14 mouse cellular contexts compared by ENCODE assay signal in genomic region chr16:90892081-90892480, GRCm38 (mm10). TPM values are rescaled to one million over a fixed set of nuclear protein-coding genes. Genes with fewer than 3 reads are reported as not detected.
DNase-seq lines count a peak whose midpoint lies in the region; ATAC-seq lines count a peak whose summit lies in the region.
"Had no signal": no experiment of that assay in that cellular context is flagged by ENCODE, and none has a peak within 500 bp of the region (broad histone marks: within the 10 kb centered on the region; RNA-seq: fewer than 3 reads in every experiment).

No protein-coding gene starts in this region.

- peaks cover 10% of the 10 kb centered on the region for H3K4me1 ChIP-seq in heart, embryonic 16.5 days (ENCODE audit: control insufficient read depth, insufficient read depth, low read length)
- H3K4me1 ChIP-seq in limb, embryonic 13.5 days: peaks cover 17% of the 10 kb centered on the region
- H3K4me1 ChIP-seq in limb, embryonic 10.5 days: peaks cover 4% of the 10 kb centered on the region; the same call in 1 of the 2 replicates
- H3K4me1 ChIP-seq in hindbrain, embryonic 10.5 days (replicated peaks): peaks cover 10% of the 10 kb centered on the region
- H3K4me1 ChIP-seq: midbrain, embryonic 12.5 days had no signal

- H3K4me3 ChIP-seq in heart, embryonic 16.5 days (ENCODE audit: low read length): no peak overlapping the region
- no peak overlapping the region for H3K4me3 ChIP-seq in limb, embryonic 13.5 days
- H3K4me3 ChIP-seq in limb, embryonic 10.5 days: no peak overlapping the region
- H3K4me3 ChIP-seq in hindbrain, embryonic 10.5 days: no peak overlapping the region
- H3K4me3 ChIP-seq: embryonic facial prominence, embryonic 13.5 days; forebrain, embryonic 10.5 days; hindbrain, embryonic 13.5 days; midbrain, embryonic 12.5 days had no signal

- H3K9ac ChIP-seq in heart, embryonic 16.5 days (ENCODE audit: low read length): no peak overlapping the region
- H3K9ac ChIP-seq in limb, embryonic 13.5 days: no peak overlapping the region
- H3K9ac ChIP-seq: embryonic facial prominence, embryonic 13.5 days; hindbrain, embryonic 13.5 days; midbrain, embryonic 12.5 days had no signal

- DNase-seq in heart, adult 8-10 months (ENCODE audit: low spot score): no peak
- no peak for DNase-seq in limb, embryonic 10.5 days (ENCODE audit: low spot score)
- peak; percentile 57 for DNase-seq in MN1 (ENCODE audit: low spot score)
- peak; percentile 6 for DNase-seq in induced T-regulatory cell, adult 2 months (ENCODE audit: low read depth)
- DNase-seq in hindbrain, embryonic 10.5 days (ENCODE audit: low spot score): no peak
- DNase-seq: cerebellum, adult 9-11 months; gastrocnemius, postnatal 36 days; liver had no signal

- no peak for ATAC-seq in heart, embryonic 16.5 days (replicated peaks; ENCODE audit: extremely low read depth, insufficient read depth, low FRiP score)
- peak; percentile 44; the same call in 1 of the 2 replicates for ATAC-seq in limb, embryonic 13.5 days (ENCODE audit: low FRiP score, low read depth)

- no peak overlapping the region for H3K27ac ChIP-seq in heart, embryonic 16.5 days (ENCODE audit: low read length)
- no peak overlapping the region for H3K27ac ChIP-seq in limb, embryonic 13.5 days
- no peak overlapping the region for H3K27ac ChIP-seq in limb, embryonic 10.5 days
- H3K27ac ChIP-seq in hindbrain, embryonic 10.5 days: no peak overlapping the region
- H3K27ac ChIP-seq: embryonic facial prominence, embryonic 13.5 days; forebrain, embryonic 10.5 days; hindbrain, embryonic 13.5 days; midbrain, embryonic 12.5 days had no signal

- no peaks in the 10 kb centered on the region for H3K36me3 ChIP-seq in heart, embryonic 16.5 days (ENCODE audit: control insufficient read depth, insufficient read depth)
- no peaks in the 10 kb centered on the region for H3K36me3 ChIP-seq in limb, embryonic 13.5 days
- H3K36me3 ChIP-seq in limb, embryonic 10.5 days: no peaks in the 10 kb centered on the region
- no peaks in the 10 kb centered on the region for H3K36me3 ChIP-seq in hindbrain, embryonic 10.5 days
- H3K36me3 ChIP-seq: embryonic facial prominence, embryonic 13.5 days; forebrain, embryonic 10.5 days; hindbrain, embryonic 13.5 days; midbrain, embryonic 12.5 days had no signal

- no peaks in the 10 kb centered on the region for H3K27me3 ChIP-seq in heart, embryonic 16.5 days (ENCODE audit: control insufficient read depth, insufficient read depth, low read length)
- peaks cover 7% of the 10 kb centered on the region; the same call in 1 of the 2 replicates for H3K27me3 ChIP-seq in limb, embryonic 13.5 days
- H3K27me3 ChIP-seq in limb, embryonic 10.5 days (ENCODE audit: low read depth, poor library complexity, severe bottlenecking): 0 out of 2 replicates have a peak, but pooled peaks cover 5% of the 10 kb centered on the region
- no peaks in the 10 kb centered on the region for H3K27me3 ChIP-seq in hindbrain, embryonic 10.5 days (ENCODE audit: insufficient read depth, poor library complexity, severe bottlenecking)
- H3K27me3 ChIP-seq: hindbrain, embryonic 13.5 days; midbrain, embryonic 12.5 days had no signal

- WGBS in heart, embryonic 16.5 days: 24% methylated on average over 8 of the region's 8 CpGs
- 24% methylated on average over 8 of the region's 8 CpGs for WGBS in limb, embryonic 13.5 days
- 73% methylated on average over 8 of the region's 8 CpGs for WGBS in limb, embryonic 10.5 days
- WGBS in hindbrain, embryonic 10.5 days: 78% methylated on average over 8 of the region's 8 CpGs

- 0 out of 2 replicates have a peak, but pooled peaks cover 2% of the 10 kb centered on the region for H3K9me3 ChIP-seq in heart, embryonic 16.5 days (replicated peaks; ENCODE audit: control insufficient read depth, low read length)
- no peaks in the 10 kb centered on the region for H3K9me3 ChIP-seq in limb, embryonic 13.5 days
- H3K9me3 ChIP-seq in limb, embryonic 10.5 days (replicated peaks): no peaks in the 10 kb centered on the region
- H3K9me3 ChIP-seq in hindbrain, embryonic 10.5 days: no peaks in the 10 kb centered on the region
- H3K9me3 ChIP-seq: embryonic facial prominence, embryonic 13.5 days; hindbrain, embryonic 13.5 days; midbrain, embryonic 12.5 days had no signal

- peak overlapping the region; percentile 32 for H3K4me2 ChIP-seq in heart, embryonic 16.5 days (ENCODE audit: low read depth, low read length)
- H3K4me2 ChIP-seq in limb, embryonic 13.5 days (replicated peaks): peak overlapping the region; percentile 7; the same call in 1 of the 2 replicates
- H3K4me2 ChIP-seq: embryonic facial prominence, embryonic 13.5 days; hindbrain, embryonic 13.5 days; midbrain, embryonic 12.5 days had no signal

RNA-seq across cellular contexts. Expression of gene Cfap298, which starts 42.8 kb away (rescaled TPM):
- 48.2 and 54.4 TPM in 2 replicates for polyA plus RNA-seq in heart, embryonic 16.5 days (2015; fragmentation: Nextera tagmentation; extraction: Ambion mirVana)
- total RNA-seq in heart, adult 8-10 months (2022): 10 to 100 TPM; 21.5 to 32.6 (median 26.2) TPM
- 35.2 and 37.0 TPM in 2 replicates for polyA plus RNA-seq in limb, embryonic 13.5 days (2015; fragmentation: Nextera tagmentation; extraction: Ambion mirVana)
- polyA plus RNA-seq in limb, embryonic 10.5 days (2016; fragmentation: Nextera tagmentation; extraction: Ambion mirVana): 45.5 and 57.1 TPM in 2 replicates
- 62.4 and 69.3 TPM in 2 replicates for polyA plus RNA-seq in hindbrain, embryonic 10.5 days (2016; fragmentation: Nextera tagmentation; extraction: Ambion mirVana)

Comparison
In these comparisons a context has a peak if more than half of its experiments do, and no peak if none do; other contexts are left out.
1. DNase-seq: peak in MN1 (single experiment) and induced T-regulatory cell, adult 2 months (single experiment); none in heart, adult 8-10 months (single experiment), limb, embryonic 10.5 days (single experiment) and hindbrain, embryonic 10.5 days (single experiment).